Mouse (Mus musculus): ENCODE measurements around the gene Ckb.

The Ckb gene

DNA sequence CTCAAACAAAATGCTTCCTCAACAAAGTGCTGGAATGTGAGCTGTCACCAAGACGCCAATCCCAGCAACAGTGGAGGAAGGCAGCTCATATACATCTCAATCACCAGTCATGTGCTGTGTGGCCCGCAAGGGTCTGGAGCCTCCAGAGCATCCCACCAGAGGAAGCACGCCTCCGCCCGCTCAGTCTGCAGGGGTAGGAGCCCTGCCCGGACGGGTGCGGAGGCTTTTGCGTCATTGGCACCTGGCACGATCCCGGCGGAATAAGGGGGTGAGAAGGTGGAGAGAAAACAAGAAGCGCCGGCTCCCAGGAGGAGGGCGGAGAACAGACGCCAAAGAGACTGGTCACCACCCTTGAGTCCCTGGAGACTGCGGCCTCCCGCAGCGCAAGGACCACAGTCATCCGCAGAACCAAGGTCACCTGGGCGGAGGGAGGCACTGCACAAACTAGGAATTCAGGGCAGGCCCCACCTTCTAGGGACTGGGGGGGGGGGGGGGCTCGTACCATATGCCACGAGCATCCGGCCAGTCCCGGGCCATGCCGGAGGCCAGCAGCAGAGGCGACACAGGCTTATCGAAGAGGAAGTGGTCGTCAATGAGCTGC is 1.7 kb downstream of the Ckb start:
- in situ Hi-C loops (cut with MboI, MseI) = no loop called here

GRCm38 (mm10) chr12:111669961-111670360 is 2.2 kb downstream of the Ckb start:
- in situ Hi-C loops (cut with MboI, MseI) = loop anchor here in 1 of 2 experiments (5.0 to 10.0 kb wide), 2 partner anchors 45 to 62 kb away; partner anchors contain the start of genes Apopt1 and Bag5

DNA sequence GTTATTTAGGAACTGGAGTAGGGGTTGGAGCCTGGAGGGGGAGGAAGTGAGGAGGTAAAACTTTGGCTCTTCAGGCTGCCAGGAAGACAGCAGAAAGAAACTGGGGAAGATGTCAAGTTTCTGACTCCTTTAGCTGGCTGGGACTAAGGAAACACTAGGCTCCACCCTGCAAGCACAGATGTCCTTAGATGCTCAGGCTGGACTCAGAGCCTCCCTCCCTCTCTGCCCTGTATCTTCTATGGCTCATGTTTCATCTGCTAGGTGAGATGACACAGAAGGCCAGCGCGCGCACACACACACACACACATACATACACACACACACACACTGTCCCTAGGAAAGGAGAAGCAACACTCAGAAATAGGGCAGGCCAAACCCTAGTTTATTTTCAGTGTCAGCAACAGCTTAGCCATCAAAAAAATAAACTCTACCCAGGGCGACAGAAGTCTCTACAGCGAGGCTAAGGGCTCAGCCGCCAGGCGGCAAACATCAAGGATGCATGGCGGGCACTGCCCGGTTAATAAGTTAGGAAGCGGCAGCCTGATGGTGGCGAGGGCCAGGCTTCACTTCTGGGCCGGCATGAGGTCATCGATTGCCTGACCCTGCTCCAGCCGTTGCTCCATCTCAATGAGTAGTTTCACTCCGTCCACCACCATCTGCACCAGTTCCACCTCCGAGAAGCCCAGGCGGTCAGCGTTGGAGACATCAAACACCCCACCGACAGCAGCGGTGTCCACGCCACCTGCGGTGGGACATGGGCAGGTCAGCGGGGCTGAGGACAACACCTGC is 2.9 kb downstream of the Ckb start:
- in situ Hi-C loops (cut with MboI, MseI) = loop anchor here in 1 of 2 experiments (5.0 to 10.0 kb wide), 2 partner anchors 46 to 63 kb away; partner anchors contain the start of genes Apopt1 and Bag5

GRCm38 (mm10) chr12:111668457-111668912 is 3.7 kb downstream of the Ckb start:
- in situ Hi-C loops (cut with MboI, MseI) = loop anchor here in 1 of 2 experiments (5.0 to 10.0 kb wide), 2 partner anchors 46 to 64 kb away; partner anchors contain the start of genes Apopt1 and Bag5

GRCm38 (mm10) chr12:111667421-111667820 is 4.7 kb downstream of the Ckb start:
- in situ Hi-C loops (cut with MboI, MseI) = loop anchor here in 1 of 2 experiments (5.0 to 10.0 kb wide), 2 partner anchors 47 to 65 kb away; partner anchors contain the start of genes Apopt1 and Bag5

GRCm38 (mm10) chr12:111666380-111666779 is 5.8 kb downstream of the Ckb start:
- in situ Hi-C loops (cut with MboI, MseI) = loop anchor here in 1 of 2 experiments (5.0 to 10.0 kb wide), 2 partner anchors 48 to 66 kb away; partner anchors contain the start of genes Apopt1 and Bag5

DNA sequence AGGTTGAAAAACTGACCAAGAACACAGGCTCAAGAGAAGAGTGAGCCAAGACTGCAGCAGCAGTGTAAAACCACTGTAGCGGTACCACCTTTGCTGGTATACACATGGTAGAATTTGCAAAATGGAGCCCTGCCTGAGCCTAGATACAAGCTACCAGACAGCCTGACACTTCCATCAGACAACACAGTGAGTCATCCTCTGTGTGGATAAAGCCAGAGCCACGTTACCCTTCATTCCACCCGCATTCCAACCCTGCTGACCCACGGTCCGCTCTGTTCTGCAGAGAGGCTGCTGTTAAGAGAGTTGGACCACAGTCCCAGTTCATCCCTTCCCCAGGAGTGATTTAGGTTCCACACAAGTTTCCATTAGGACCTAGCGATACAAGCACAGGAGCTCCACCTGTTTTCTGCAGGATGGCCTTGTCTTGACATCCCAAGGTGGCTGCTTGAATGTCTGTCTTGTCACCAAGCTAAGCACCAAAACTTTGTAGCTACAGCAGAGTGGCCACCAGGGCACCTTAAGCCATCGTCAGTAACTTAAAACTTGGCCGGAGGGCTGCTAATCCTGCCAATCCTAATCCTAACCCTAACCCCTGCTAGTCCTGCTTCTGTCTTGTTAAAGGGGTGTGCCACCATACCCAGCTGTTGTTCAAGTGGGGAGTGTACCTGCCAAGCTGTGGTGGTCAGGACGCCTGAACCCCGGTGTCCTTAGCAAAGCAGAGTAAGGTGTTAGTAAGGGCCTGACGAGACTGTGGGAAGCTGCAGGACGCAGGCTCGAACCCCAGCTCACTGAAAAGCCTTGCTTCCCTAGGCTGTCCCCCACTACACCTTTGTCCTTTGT is 6.9 kb downstream of the Ckb start:
- in situ Hi-C loops (cut with MboI, MseI) = loop anchor here in 1 of 2 experiments (5.0 to 10.0 kb wide), 2 partner anchors 50 to 67 kb away; partner anchors contain the start of genes Apopt1 and Bag5

GRCm38 (mm10) chr12:111664144-111664634 is 7.9 kb downstream of the Ckb start:
- in situ Hi-C loops (cut with MboI, MseI) = loop anchor here in 1 of 2 experiments (10.0 kb wide), 1 partner anchor 51 kb away; the partner anchor contains the start of genes Apopt1 and Bag5

GRCm38 (mm10) chr12:111663228-111664143 is 8.7 kb downstream of the Ckb start:
- in situ Hi-C loops (cut with MboI, MseI) = loop anchor here in 1 of 2 experiments (10.0 kb wide), 1 partner anchor 51 kb away; the partner anchor contains the start of genes Apopt1 and Bag5

DNA sequence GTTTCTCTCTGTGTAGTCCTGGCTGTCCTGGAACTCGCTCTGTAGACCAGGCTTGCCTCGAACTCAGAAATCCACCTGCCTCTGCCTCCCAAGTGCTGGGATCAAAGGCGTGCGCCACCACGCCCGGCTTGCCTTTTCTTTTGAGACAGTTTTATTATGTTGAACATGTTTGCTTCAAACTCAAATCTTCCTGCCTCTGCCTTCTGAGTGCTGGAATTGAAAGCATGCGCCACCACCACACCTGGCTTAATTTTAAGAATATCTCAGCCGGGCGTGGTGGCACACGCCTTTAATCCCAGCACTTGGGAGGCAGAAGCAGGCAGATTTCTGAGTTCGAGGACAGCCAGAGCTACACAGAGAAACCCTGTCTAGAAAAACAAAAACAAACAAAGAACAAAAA is 10.6 kb downstream of the Ckb start:
- in situ Hi-C loops (cut with MboI, MseI) = loop anchor here in 1 of 2 experiments (10.0 kb wide), 1 partner anchor 53 kb away; the partner anchor contains the start of genes Apopt1 and Bag5

DNA sequence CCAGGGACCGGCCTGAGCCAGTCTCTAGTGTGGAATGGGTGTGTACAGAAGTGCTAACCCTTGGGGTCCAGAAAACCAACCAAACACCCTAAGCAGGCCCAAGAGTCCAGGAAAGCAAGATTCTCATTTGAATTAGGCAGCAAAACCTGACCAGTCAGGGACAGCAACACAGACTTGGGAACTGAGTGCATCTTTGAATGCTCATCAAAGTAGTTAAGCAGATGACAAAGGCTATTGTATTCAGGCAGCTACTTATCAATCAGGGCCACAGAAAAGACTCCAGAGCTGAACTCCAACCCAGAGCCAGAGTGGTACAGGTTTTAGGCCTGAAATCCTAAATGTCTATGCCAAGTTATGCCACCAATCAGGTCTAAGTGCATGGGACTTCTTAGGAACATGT is 11.5 kb downstream of the Ckb start:
- in situ Hi-C loops (cut with MboI, MseI) = loop anchor here in 1 of 2 experiments (10.0 kb wide), 1 partner anchor 54 kb away; the partner anchor contains the start of genes Apopt1 and Bag5

DNA sequence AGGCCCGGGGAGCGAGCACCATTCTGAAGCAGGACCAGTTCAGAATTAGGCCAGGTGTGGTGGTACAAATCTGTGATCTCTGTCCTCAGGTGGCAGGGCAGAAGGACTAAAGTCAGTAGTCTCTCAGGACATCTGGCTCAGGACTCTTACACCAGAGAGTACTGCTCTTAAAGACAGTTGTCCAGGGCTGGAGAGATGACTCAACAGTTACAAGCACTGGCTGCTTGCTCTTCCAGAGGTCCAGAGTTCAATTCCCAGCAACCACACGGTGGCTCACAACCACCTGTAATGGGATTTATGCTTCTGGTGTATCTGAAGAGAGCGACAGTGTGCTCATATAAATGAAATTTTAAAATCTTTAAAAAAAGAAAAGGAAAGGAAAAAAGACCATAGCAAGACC is 12.8 kb downstream of the Ckb start:
- in situ Hi-C loops (cut with MboI, MseI) = no loop called here

DNA sequence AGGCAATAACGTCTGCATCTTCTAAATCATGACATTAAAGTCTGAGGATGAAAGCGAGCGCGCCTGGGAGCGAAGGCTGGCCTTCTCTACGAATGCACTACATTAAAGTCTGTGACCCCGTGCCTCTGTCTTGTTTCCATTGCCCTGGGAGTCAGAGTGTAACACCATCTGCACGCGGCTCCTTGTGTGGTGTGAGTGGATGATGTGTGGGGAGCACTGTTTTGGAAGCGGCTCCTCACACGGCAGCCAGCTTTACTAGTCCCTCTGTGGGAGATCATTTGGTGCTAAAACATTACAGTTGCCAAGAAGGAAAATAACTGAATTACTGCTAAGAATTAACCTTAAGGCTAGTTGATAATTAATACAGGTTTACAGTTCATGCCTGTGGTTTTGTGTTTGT is 16.4 kb downstream of the Ckb start:
- in situ Hi-C loops (cut with MboI, MseI) = no loop called here

DNA sequence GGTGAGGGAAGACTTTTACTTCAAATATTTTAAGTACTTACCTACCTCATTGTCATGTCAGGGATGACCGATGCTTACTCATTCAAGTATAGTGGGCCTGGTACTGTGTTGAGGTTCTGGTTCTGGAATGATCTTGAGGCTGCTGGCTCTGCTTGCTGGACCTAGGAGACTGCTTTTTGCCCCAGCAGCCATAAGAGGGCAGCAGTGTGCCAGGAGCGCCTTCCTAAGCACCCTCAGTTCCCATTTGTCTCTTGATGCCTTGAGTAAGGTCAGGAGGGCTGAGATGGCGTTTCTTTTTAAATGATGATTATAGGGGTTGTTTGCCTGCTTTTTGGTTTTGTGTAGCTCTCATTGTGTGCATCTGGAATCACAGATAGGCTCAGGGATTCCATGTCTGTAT is 18.7 kb downstream of the Ckb start:
- in situ Hi-C loops (cut with MboI, MseI) = no loop called here

DNA sequence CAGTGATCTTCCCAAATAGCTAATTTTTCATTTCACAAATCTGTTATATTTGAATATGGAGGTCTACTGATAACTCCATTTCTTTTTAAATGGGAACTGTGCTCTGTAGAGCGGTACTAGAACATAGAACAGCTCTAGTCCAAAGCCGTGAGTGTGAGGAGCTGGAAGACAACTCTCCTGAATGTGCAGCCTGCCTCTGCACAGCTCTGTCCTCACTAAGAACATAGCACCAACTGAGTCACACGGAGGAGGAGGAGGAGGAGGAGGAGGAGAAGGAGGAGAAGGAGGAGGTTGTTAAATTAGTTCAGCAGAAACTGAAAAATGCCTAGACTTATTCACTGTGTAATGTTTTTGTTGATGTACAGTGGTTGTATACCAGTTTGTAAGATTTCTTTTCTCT is 19.2 kb downstream of the Ckb start:
- in situ Hi-C loops (cut with MboI, MseI) = no loop called here

DNA sequence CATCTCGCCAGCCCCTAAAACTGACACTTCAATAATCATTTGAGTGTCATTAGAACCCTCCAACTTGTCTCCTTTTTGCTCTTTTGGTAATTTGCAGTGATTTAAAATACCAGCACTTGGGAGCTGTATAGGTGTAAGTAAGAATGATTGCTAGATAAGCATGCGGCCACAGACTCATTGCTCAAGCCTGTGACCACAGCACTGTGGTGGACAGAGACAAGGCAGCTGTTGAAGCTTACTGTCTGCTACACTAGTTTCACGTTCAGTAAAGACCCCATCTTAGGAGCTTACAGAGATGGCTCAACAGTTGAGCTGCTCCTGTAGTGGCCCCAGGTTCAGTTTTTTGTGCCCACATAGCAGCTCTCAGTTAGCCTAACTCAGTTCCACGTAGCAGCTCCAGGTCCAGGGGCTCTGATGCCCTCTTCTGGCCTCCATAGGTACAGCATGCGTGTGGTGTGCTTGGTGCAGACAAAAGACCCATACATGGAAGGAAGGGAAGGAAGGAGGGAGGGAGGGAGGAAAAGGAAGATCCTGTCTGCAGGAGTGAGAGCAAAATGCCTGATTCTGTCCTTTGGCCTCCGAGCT is 24.0 kb downstream of the Ckb start:
- in situ Hi-C loops (cut with MboI, MseI) = no loop called here
